Mouse (Mus musculus) right cerebral cortex, postnatal 10 days (tissue): Measurements from ENCODE around the gene Pgs1.

ENCODE experiments used
- DNase-seq, 2 experiments: peaks; one replicate each; pipeline ENCODE4 v3.0.0; 2021; ENCODE audit warnings: low spot score in 2 of 2

The Pgs1 gene

GRCm38 (mm10) chr11:118000565-118001215 is 14.6 kb downstream of the Pgs1 start:
- no peak for DNase-seq

- DNase-seq: no peak
Measured at GRCm38 (mm10) chr11:118003176-118003575, 17.1 kb downstream of the Pgs1 start.

GRCm38 (mm10) chr11:118003718-118004117 is 17.6 kb downstream of the Pgs1 start:
- DNase-seq: no peak

GRCm38 (mm10) chr11:118004217-118004616 is 18.1 kb downstream of the Pgs1 start:
- DNase-seq: no peak

- DNase-seq: no peak
Measured at GRCm38 (mm10) chr11:118007460-118008143, 21.5 kb downstream of the Pgs1 start.

GRCm38 (mm10) chr11:118008144-118008805 is 22.2 kb downstream of the Pgs1 start:
- DNase-seq: no peak

GRCm38 (mm10) chr11:118008843-118009242 is 22.8 kb downstream of the Pgs1 start:
- no peak for DNase-seq

- DNase-seq: no peak
Measured at GRCm38 (mm10) chr11:118009865-118010571, 23.9 kb downstream of the Pgs1 start.

GRCm38 (mm10) chr11:118012595-118012994 is 26.5 kb downstream of the Pgs1 start:
- DNase-seq: no peak

GRCm38 (mm10) chr11:118013339-118013738 is 27.2 kb downstream of the Pgs1 start:
- DNase-seq: no peak

GRCm38 (mm10) chr11:118014391-118014995 is 28.4 kb downstream of the Pgs1 start:
- no peak for DNase-seq

- DNase-seq: no peak
Measured at GRCm38 (mm10) chr11:118015381-118016145, 29.5 kb downstream of the Pgs1 start.

- DNase-seq: no peak
Measured at GRCm38 (mm10) chr11:118018328-118018727, 32.2 kb downstream of the Pgs1 start.

- DNase-seq: peak; percentile 68 to 80
Measured at GRCm38 (mm10) chr11:118021806-118022205, 35.7 kb downstream of the Pgs1 start.

- no peak for DNase-seq
Measured at GRCm38 (mm10) chr11:118023475-118023874, 37.4 kb downstream of the Pgs1 start.

- DNase-seq: no peak
Measured at GRCm38 (mm10) chr11:118024111-118024510, 38.0 kb downstream of the Pgs1 start.

- no peak for DNase-seq
Measured at GRCm38 (mm10) chr11:118029170-118029569, 43.1 kb downstream of the Pgs1 start.

GRCm38 (mm10) chr11:118031134-118031533 is 45.0 kb downstream of the Pgs1 start:
- no peak for DNase-seq

- no peak for DNase-seq
Measured at GRCm38 (mm10) chr11:118034395-118034794, 48.3 kb downstream of the Pgs1 start.

GRCm38 (mm10) chr11:118035068-118035467 is 49.0 kb downstream of the Pgs1 start:
- no peak for DNase-seq

GRCm38 (mm10) chr11:118042791-118043190 is 56.7 kb downstream of the Pgs1 start:
- no peak for DNase-seq
